Mouse (Mus musculus) hindbrain, embryonic 12.5 days (tissue): ENCODE measurements at regions not wholly inside any gene's neighbourhood (a gene's known extent, or its start where the extent isn't known, plus 50 kb on each side); places are given as distances from the start of the nearest gene placed in this dataset.

Experiments used
- ATAC-seq: fragments of 200-750 bp; cut with Nextera tagmentation; 2 replicates; pipeline ENCODE4 v1.8.0; 2017; ENCODE audit warnings: moderate TSS enrichment; ENCODE audit not compliant: low FRiP score
- H3K27ac ChIP-seq: fragments of 300-500 bp; sonication (generic); 2 replicates; pipeline ENCODE4 v1.5.1; 2016; ENCODE audit warnings: mild to moderate bottlenecking
- H3K27me3 ChIP-seq: fragments of 300-500 bp; sonication (generic); 2 replicates; pipeline ENCODE4 v1.6.1; 2016; ENCODE audit warnings: mild to moderate bottlenecking
- H3K36me3 ChIP-seq: fragments of 300-500 bp; sonication (generic); 2 replicates; pipeline ENCODE4 v1.6.1; 2016; ENCODE audit warnings: mild to moderate bottlenecking
- H3K4me1 ChIP-seq: fragments of 300-500 bp; sonication (generic); 2 replicates; pipeline ENCODE4 v1.6.1; 2016
- H3K4me2 ChIP-seq: fragments of 300-500 bp; sonication (generic); replicated peaks from 2 replicates; pipeline ENCODE4 v1.6.1; 2016; ENCODE audit warnings: mild to moderate bottlenecking
- H3K4me3 ChIP-seq: fragments of 300-500 bp; sonication (generic); 2 replicates; pipeline ENCODE4 v1.5.1; 2016; ENCODE audit warnings: mild to moderate bottlenecking
- H3K9ac ChIP-seq: fragments of 300-500 bp; sonication (generic); 2 replicates; pipeline ENCODE4 v1.6.1; 2016; ENCODE audit warnings: mild to moderate bottlenecking, moderate library complexity
- H3K9me3 ChIP-seq: fragments of 300-500 bp; sonication (generic); replicated peaks from 2 replicates; pipeline ENCODE4 v1.6.1; 2016; ENCODE audit warnings: mild to moderate bottlenecking
- WGBS: fragments of 180-500 bp; shearing (Covaris S2); methylation state at CpG from one replicate; pipeline ENCODE4 v1.1.7; 2016; 5-methylcytosine and 5-hydroxymethylcytosine counted together

- Histone ChIP-seq H3K4me2 (no peak overlapping the region), H3K4me3 (no peak overlapping the region), H3K4me1 (no peaks in the 10 kb centered on the region), H3K9ac (no peak overlapping the region), H3K36me3 (no peaks in the 10 kb centered on the region), H3K27me3 (no peaks in the 10 kb centered on the region), H3K9me3 (no peaks in the 10 kb centered on the region), H3K27ac (no peak overlapping the region)
- ATAC-seq: no peak
- 88% methylated on average over 4 of the region's 4 CpGs for WGBS
These were observed 2192.0 kb upstream of the Gm7489 start for GRCm38 (mm10) chr15:51692671-51693070.

- WGBS: 79% methylated on average over 11 of the region's 11 CpGs
- no peak overlapping the region for H3K27ac ChIP-seq
These were observed 2188.2 kb upstream of the Gm7489 start for GRCm38 (mm10) chr15:51696344-51697016.

GRCm38 (mm10) chr15:51704198-51704597 lies 2180.5 kb upstream of the Gm7489 start:
- Histone ChIP-seq H3K27me3 (no peaks in the 10 kb centered on the region), H3K9me3 (no peaks in the 10 kb centered on the region), H3K4me3 (no peak overlapping the region), H3K27ac (no peak overlapping the region), H3K9ac (no peak overlapping the region), H3K36me3 (no peaks in the 10 kb centered on the region), H3K4me1 (no peaks in the 10 kb centered on the region), H3K4me2 (no peak overlapping the region)
- no peak for ATAC-seq
- 95% methylated on average over 1 of the region's 1 CpGs for WGBS

More at GRCm38 (mm10) chr15:51696344-51697016, 2188.2 kb upstream of the Gm7489 start:
- H3K9ac ChIP-seq: no peak overlapping the region
- no peaks in the 10 kb centered on the region for H3K27me3 ChIP-seq
- H3K4me1 ChIP-seq: no peaks in the 10 kb centered on the region
- no peaks in the 10 kb centered on the region for H3K36me3 ChIP-seq
- no peaks in the 10 kb centered on the region for H3K9me3 ChIP-seq
- ATAC-seq: no peak
- no peak overlapping the region for H3K4me2 ChIP-seq
- H3K4me3 ChIP-seq: no peak overlapping the region

- no peak overlapping the region for H3K4me2 ChIP-seq
- H3K4me3 ChIP-seq: no peak overlapping the region
- no peak overlapping the region for H3K9ac ChIP-seq
- H3K4me1 ChIP-seq: peaks cover 9% of the 10 kb centered on the region
- peak; percentile 90 for ATAC-seq
- WGBS: 46% methylated on average over 13 of the region's 13 CpGs
- no peaks in the 10 kb centered on the region for H3K27me3 ChIP-seq
- peak overlapping the region; percentile 30; the same call in 1 of the 2 replicates for H3K27ac ChIP-seq
- H3K36me3 ChIP-seq: no peaks in the 10 kb centered on the region
- H3K9me3 ChIP-seq: no peaks in the 10 kb centered on the region
These were observed 2174.6 kb upstream of the Gm7489 start for GRCm38 (mm10) chr15:51709871-51710655.

- Histone ChIP-seq H3K4me1 (peaks cover 5% of the 10 kb centered on the region), H3K4me3 (no peak overlapping the region), H3K4me2 (no peak overlapping the region), H3K36me3 (no peaks in the 10 kb centered on the region), H3K9me3 (no peaks in the 10 kb centered on the region), H3K27ac (no peak overlapping the region), H3K27me3 (no peaks in the 10 kb centered on the region), H3K9ac (no peak overlapping the region)
- peak; percentile 63; the same call in 1 of the 2 replicates for ATAC-seq
- WGBS: 23% methylated on average over 9 of the region's 9 CpGs
These were observed 2163.8 kb upstream of the Gm7489 start for GRCm38 (mm10) chr15:51720873-51721308.

GRCm38 (mm10) chr15:51721363-51721762 lies 2163.3 kb upstream of the Gm7489 start:
- H3K4me2 ChIP-seq: no peak overlapping the region
- ATAC-seq: no peak
- WGBS: 72% methylated on average over 5 of the region's 5 CpGs
- no peaks in the 10 kb centered on the region for H3K27me3 ChIP-seq
- no peak overlapping the region for H3K27ac ChIP-seq
- H3K36me3 ChIP-seq: no peaks in the 10 kb centered on the region
- H3K4me1 ChIP-seq: peaks cover 5% of the 10 kb centered on the region
- H3K9me3 ChIP-seq: no peaks in the 10 kb centered on the region
- no peak overlapping the region for H3K4me3 ChIP-seq
- no peak overlapping the region for H3K9ac ChIP-seq

GRCm38 (mm10) chr15:51724127-51724526 lies 2160.6 kb upstream of the Gm7489 start:
- no peak overlapping the region for H3K27ac ChIP-seq
- H3K9me3 ChIP-seq: no peaks in the 10 kb centered on the region
- no peak overlapping the region for H3K4me2 ChIP-seq
- no peak overlapping the region for H3K4me3 ChIP-seq
- no peak overlapping the region for H3K9ac ChIP-seq
- WGBS: 77% methylated on average over 7 of the region's 7 CpGs
- no peak for ATAC-seq
- H3K36me3 ChIP-seq: no peaks in the 10 kb centered on the region
- H3K27me3 ChIP-seq: no peaks in the 10 kb centered on the region
- peaks cover 5% of the 10 kb centered on the region for H3K4me1 ChIP-seq

- peaks cover 5% of the 10 kb centered on the region for H3K4me1 ChIP-seq
- no peak overlapping the region for H3K4me3 ChIP-seq
- no peaks in the 10 kb centered on the region for H3K36me3 ChIP-seq
- no peaks in the 10 kb centered on the region for H3K9me3 ChIP-seq
- H3K27me3 ChIP-seq: no peaks in the 10 kb centered on the region
- WGBS: 90% methylated on average over 3 of the region's 3 CpGs
- no peak overlapping the region for H3K9ac ChIP-seq
- H3K27ac ChIP-seq: no peak overlapping the region
- ATAC-seq: no peak
- H3K4me2 ChIP-seq: no peak overlapping the region
These were observed 2159.2 kb upstream of the Gm7489 start for GRCm38 (mm10) chr15:51725457-51725856.

GRCm38 (mm10) chr15:51730106-51730505 lies 2154.6 kb upstream of the Gm7489 start:
- Histone ChIP-seq H3K9ac (no peak overlapping the region), H3K27ac (no peak overlapping the region), H3K4me1 (no peaks in the 10 kb centered on the region), H3K4me3 (no peak overlapping the region), H3K9me3 (no peaks in the 10 kb centered on the region), H3K36me3 (no peaks in the 10 kb centered on the region), H3K4me2 (no peak overlapping the region), H3K27me3 (no peaks in the 10 kb centered on the region)
- ATAC-seq: no peak
- 84% methylated on average over 10 of the region's 10 CpGs for WGBS

- no peak overlapping the region for H3K27ac ChIP-seq
- no peaks in the 10 kb centered on the region for H3K4me1 ChIP-seq
- no peak overlapping the region for H3K4me3 ChIP-seq
- H3K9me3 ChIP-seq: no peaks in the 10 kb centered on the region
- no peaks in the 10 kb centered on the region for H3K36me3 ChIP-seq
- H3K27me3 ChIP-seq: no peaks in the 10 kb centered on the region
- no peak for ATAC-seq
- 79% methylated on average over 12 of the region's 12 CpGs for WGBS
- H3K9ac ChIP-seq: no peak overlapping the region
- H3K4me2 ChIP-seq: no peak overlapping the region
These were observed 2153.8 kb upstream of the Gm7489 start for GRCm38 (mm10) chr15:51730805-51731412.

- 92% methylated on average over 1 of the region's 1 CpGs for WGBS
- H3K4me2 ChIP-seq: no peak overlapping the region
- H3K27me3 ChIP-seq: no peaks in the 10 kb centered on the region
- no peak overlapping the region for H3K27ac ChIP-seq
- H3K4me1 ChIP-seq: no peaks in the 10 kb centered on the region
- no peak for ATAC-seq
- no peaks in the 10 kb centered on the region for H3K9me3 ChIP-seq
- H3K4me3 ChIP-seq: no peak overlapping the region
- no peak overlapping the region for H3K9ac ChIP-seq
- H3K36me3 ChIP-seq: no peaks in the 10 kb centered on the region
These were observed 2150.5 kb upstream of the Gm7489 start for GRCm38 (mm10) chr15:51734194-51734593.
